Mouse (Mus musculus) MEL (cell line): ENCODE measurements around the gene Erfe. TPM values are rescaled to one million over a fixed set of nuclear protein-coding genes. Genes with fewer than 3 reads are reported as not detected.

ENCODE experiments used
- DNase-seq: peaks from one replicate; pipeline ENCODE4 v3.0.0; 2011; ENCODE audit warnings: low read depth, low spot score
- H3K27ac ChIP-seq: 2 replicates; pipeline ENCODE4 v1.5.1; 2012; ENCODE audit warnings: low read depth, mild to moderate bottlenecking, control low read depth, low read length, moderate library complexity; ENCODE audit not compliant: control insufficient read depth
- H3K27me3 ChIP-seq, 2 experiments: fragments of 150-350 bp in 1 of 2; sonication (generic) in 1 of 2; 2 replicates each; pipeline ENCODE4 v1.6.1; 2012; ENCODE audit warnings: low read length in 2 of 2, mild to moderate bottlenecking in 2 of 2, improper control_type of control experiment in 1 of 2, moderate library complexity in 1 of 2; ENCODE audit not compliant: insufficient read depth in 2 of 2, control insufficient read depth in 1 of 2
- H3K36me3 ChIP-seq, 2 experiments: 2 replicates each; pipeline ENCODE4 v1.6.1; 2012 to 2014; ENCODE audit warnings: low read length in 2 of 2, improper control_type of control experiment in 1 of 2, inconsistent platforms in 1 of 2, mild to moderate bottlenecking in 1 of 2; ENCODE audit not compliant: insufficient read depth in 2 of 2, control insufficient read depth in 1 of 2
- H3K4me1 ChIP-seq, 2 experiments: fragments of 150-350 bp in 1 of 2; sonication (generic) in 1 of 2; 2 replicates each; pipeline ENCODE4 v1.6.1; 2012; ENCODE audit warnings: low read length in 2 of 2, improper control_type of control experiment in 1 of 2, mild to moderate bottlenecking in 1 of 2; ENCODE audit not compliant: insufficient read depth in 2 of 2, control insufficient read depth in 1 of 2
- H3K4me3 ChIP-seq, 2 experiments: fragments of 150-350 bp in 1 of 2; sonication (generic) in 1 of 2; 2 replicates each; pipeline ENCODE4 v1.5.1; 2012; ENCODE audit warnings: low read depth in 2 of 2, low read length in 2 of 2, mild to moderate bottlenecking in 2 of 2, moderate library complexity in 2 of 2, control low read depth in 1 of 2, improper control_type of control experiment in 1 of 2; ENCODE audit not compliant: control insufficient read depth in 1 of 2, insufficient read depth in 1 of 2
- H3K79me2 ChIP-seq: 2 replicates; pipeline ENCODE4 v1.6.1; 2012; ENCODE audit warnings: mild to moderate bottlenecking, low read length, moderate library complexity; ENCODE audit not compliant: control insufficient read depth, poor library complexity, insufficient read depth
- H3K9ac ChIP-seq: 2 replicates; pipeline ENCODE4 v1.6.1; 2012; ENCODE audit warnings: low read depth, mild to moderate bottlenecking, control low read depth, low read length, moderate library complexity; ENCODE audit not compliant: control insufficient read depth, poor library complexity, severe bottlenecking
- H3K9me3 ChIP-seq: fragments of 150-350 bp; sonication (generic); replicated peaks from 2 replicates; pipeline ENCODE4 v1.6.1; 2012; ENCODE audit warnings: mild to moderate bottlenecking, low read length, improper control_type of control experiment, moderate library complexity; ENCODE audit not compliant: insufficient read depth
- CHD2 ChIP-seq: IDR thresholded peaks from 2 replicates; pipeline ENCODE4 v1.6.1; 2011; ENCODE audit warnings: low read length, improper control_type of control experiment
- CTCF ChIP-seq, 3 experiments: IDR thresholded peaks in 2 of 3; conservative IDR thresholded peaks in 1 of 3; 2 replicates each; pipeline ENCODE4 v1.5.1; 2011 to 2012; ENCODE audit warnings: low read length in 3 of 3, low read depth in 2 of 3, mild to moderate bottlenecking in 2 of 3, improper control_type of control experiment in 1 of 3, inconsistent platforms in 1 of 3, mixed read lengths in 1 of 3, moderate library complexity in 1 of 3; ENCODE audit not compliant: control insufficient read depth in 1 of 3, insufficient read depth in 1 of 3, poor library complexity in 1 of 3, severe bottlenecking in 1 of 3
- GABPA ChIP-seq: IDR thresholded peaks from 2 replicates; pipeline ENCODE4 v1.6.1; 2012; ENCODE audit warnings: low read depth, mild to moderate bottlenecking, inconsistent platforms, low read length, improper control_type of control experiment, moderate library complexity
- GATA1 ChIP-seq: IDR thresholded peaks from 2 replicates; pipeline ENCODE4 v1.6.1; 2011; ENCODE audit warnings: low read depth, low read length, improper control_type of control experiment
- JUND ChIP-seq: IDR thresholded peaks from 2 replicates; pipeline ENCODE4 v1.6.1; 2011; ENCODE audit warnings: low read depth, mild to moderate bottlenecking, improper control_type of control experiment, low read length
- MAX ChIP-seq: IDR thresholded peaks from 2 replicates; pipeline ENCODE4 v1.6.1; 2011; ENCODE audit warnings: low read length, improper control_type of control experiment
- MYB ChIP-seq: IDR thresholded peaks from 2 replicates; pipeline ENCODE4 v1.6.1; 2011; ENCODE audit warnings: mild to moderate bottlenecking, low read depth, low read length, improper control_type of control experiment
- MYC ChIP-seq: IDR thresholded peaks from 2 replicates; pipeline ENCODE4 v1.6.1; 2011; ENCODE audit warnings: low read depth, mild to moderate bottlenecking, low read length, improper control_type of control experiment, moderate library complexity
- TBP ChIP-seq: IDR thresholded peaks from 2 replicates; pipeline ENCODE4 v1.8.0; 2011; ENCODE audit warnings: low read depth, low read length, improper control_type of control experiment
- USF1 ChIP-seq: IDR thresholded peaks from 2 replicates; pipeline ENCODE4 v1.6.1; 2014; ENCODE audit warnings: low read depth, mild to moderate bottlenecking, inconsistent platforms, low read length, improper control_type of control experiment, moderate library complexity
- USF2 ChIP-seq, 2 experiments: IDR thresholded peaks; 2 replicates each; pipeline ENCODE4 v1.6.1; 2011 to 2012; ENCODE audit warnings: improper control_type of control experiment in 2 of 2, low read length in 2 of 2, borderline replicate concordance in 1 of 2, inconsistent platforms in 1 of 2, low read depth in 1 of 2, mild to moderate bottlenecking in 1 of 2; ENCODE audit not compliant: insufficient read depth in 1 of 2
- polyA plus RNA-seq, 2 experiments: library from polyadenylated mRNA; stranded (reverse) in 1 of 2; unstranded in 1 of 2; fragments of >175 nt in 1 of 2; fragments of >200 nt in 1 of 2; gene quantifications; 2 replicates each; pipeline versions ENCODE4 v1.2.1 to v1.2.4; 2012; ENCODE audit warnings: low replicate concordance in 2 of 2, low read depth in 1 of 2; ENCODE audit not compliant: insufficient read length in 2 of 2, insufficient read depth in 1 of 2, missing spikeins in 1 of 2
- total RNA-seq: library from RNA; depleted of rRNA; stranded (reverse); fragments of 300-350 nt; gene quantifications from 2 replicates; pipeline ENCODE4 v1.2.3, GENCODE M21; 2012

The Erfe gene
- total and polyA plus RNA-seq, 3 experiments = 4.6 to 9.1 TPM; not detected in 1

GRCm38 (mm10) chr1:91352277-91352676 lies 14.0 kb upstream of the Erfe start:
- Histone ChIP-seq H3K27ac (no peak overlapping the region), H3K9ac (no peak overlapping the region), H3K4me3 (no peak overlapping the region), H3K4me1 (no peaks in the 10 kb centered on the region), H3K27me3 (no peaks in the 10 kb centered on the region; a peak in 1 of 4 replicates), H3K36me3 (no peaks in the 10 kb centered on the region), H3K9me3 (no peaks in the 10 kb centered on the region), H3K79me2 (no peaks in the 10 kb centered on the region)
- TF ChIP-seq USF1 (no peak), TBP (no peak), JUND (no peak), USF2 (IDR thresholded peaks at IDR 0.05; ENCODE audit: borderline replicate concordance in 1 of 2, insufficient read depth in 1 of 2, low read depth in 1 of 2, low read length in 2 of 2) (no peak), GABPA (no peak), GATA1 (no peak)
- DNase-seq = no peak

DNA sequence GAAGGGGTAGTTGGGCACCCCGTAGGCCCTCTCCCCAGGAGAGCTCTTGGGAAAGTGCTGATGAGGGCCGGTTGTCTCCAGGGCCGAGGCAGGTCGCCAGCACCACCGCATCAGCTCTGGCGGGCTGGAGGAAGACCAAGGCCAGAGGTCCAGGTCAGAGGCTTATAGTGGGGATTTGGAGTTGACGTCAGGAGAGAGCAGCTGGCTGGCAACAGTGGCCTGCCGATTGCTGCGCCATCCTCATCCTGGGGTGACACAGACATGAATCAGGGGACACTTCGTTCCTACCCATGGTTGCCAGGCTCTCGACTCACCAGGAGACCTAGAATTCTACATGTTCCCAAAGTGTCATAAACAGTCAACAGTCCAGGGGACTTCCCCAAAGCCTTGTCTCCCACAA lies 10.1 kb upstream of the Erfe start:
- Histone ChIP-seq H3K27me3 (no peaks in the 10 kb centered on the region; a peak in 1 of 4 replicates), H3K4me3 (no peak overlapping the region), H3K9ac (no peak overlapping the region), H3K9me3 (no peaks in the 10 kb centered on the region), H3K4me1 (no peaks in the 10 kb centered on the region), H3K27ac (no peak overlapping the region), H3K36me3 (no peaks in the 10 kb centered on the region), H3K79me2 (no peaks in the 10 kb centered on the region)
- TF ChIP-seq CTCF (IDR thresholded peaks at IDR 0.05 in 2 of 3, conservative IDR thresholded peaks at IDR 0.05 in 1 of 3; ENCODE audit: control insufficient read depth in 1 of 3, insufficient read depth in 1 of 3, low read depth in 2 of 3, low read length in 3 of 3, poor library complexity in 1 of 3, severe bottlenecking in 1 of 3) (no peak), CHD2 (no peak), MYB (no peak), MAX (no peak)
- no peak for DNase-seq

GRCm38 (mm10) chr1:91362113-91362512 lies 4.1 kb upstream of the Erfe start:
- no peak overlapping the region for H3K27ac ChIP-seq
- no peak overlapping the region for H3K4me3 ChIP-seq
- no peak for TF ChIP-seq GABPA
- no peak for TF ChIP-seq MYC
- no peak overlapping the region for H3K9ac ChIP-seq
- peaks cover 4% of the 10 kb centered on the region for H3K79me2 ChIP-seq
- H3K4me1 ChIP-seq = peaks cover 0 to 6% of the 10 kb centered on the region in 2 experiments; a peak in 2 of 4 replicates
- no peak for DNase-seq
- 0 out of 4 replicates have a peak, but pooled peaks cover 0 to 2% of the 10 kb centered on the region in 2 experiments for H3K36me3 ChIP-seq
- no peaks in the 10 kb centered on the region; a peak in 1 of 4 replicates for H3K27me3 ChIP-seq
- no peaks in the 10 kb centered on the region for H3K9me3 ChIP-seq
